ENCODE assay signal across 17 mouse cellular contexts in the genomic region with DNA sequence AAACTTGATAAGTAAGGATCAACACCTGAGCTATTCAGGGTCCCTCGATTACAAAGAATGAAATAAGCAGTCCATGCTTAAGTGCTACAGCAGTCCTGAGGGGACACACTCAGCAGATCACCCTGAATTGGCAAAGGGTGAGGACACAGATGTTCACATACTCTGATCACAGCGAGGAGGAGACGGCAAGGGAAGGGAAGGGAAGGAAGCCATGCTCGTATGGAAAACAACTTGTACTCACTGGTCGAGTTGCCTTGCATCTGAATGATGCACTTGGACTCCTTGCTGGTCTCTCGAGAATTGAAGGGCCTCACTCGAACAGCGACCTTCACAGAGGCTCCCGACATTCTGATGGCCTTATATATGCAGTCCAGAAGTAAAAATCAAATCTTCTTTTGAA. TPM values are rescaled to one million over a fixed set of nuclear protein-coding genes. Genes with fewer than 3 reads are reported as not detected.
A peak's percentile ranks its signal among the peaks of the same experiment; 100 is the strongest.
DNase-seq lines count a peak whose midpoint lies in the region; ATAC-seq and TF ChIP-seq lines count a peak whose summit lies in the region.
"Had no signal": no experiment of that assay in that cellular context is flagged by ENCODE, and none has a peak within 500 bp of the region (broad histone marks: within the 10 kb centered on the region; RNA-seq: fewer than 3 reads in every experiment).

No protein-coding gene starts in this region.

- no peak overlapping the region for H3K4me3 ChIP-seq in heart, postnatal 0 days (ENCODE audit: low read depth, low read length)
- H3K4me3 ChIP-seq: embryonic facial prominence, embryonic 10.5 days; forebrain, embryonic 13.5 days; hindbrain, embryonic 13.5 days had no signal

- H3K36me3 ChIP-seq in heart, postnatal 0 days (replicated peaks; ENCODE audit: control insufficient read depth, insufficient read depth, low read length) = peaks cover 14% of the 10 kb centered on the region

- H3K4me1 ChIP-seq in heart, postnatal 0 days (ENCODE audit: control insufficient read depth, insufficient read depth) = peaks cover 16% of the 10 kb centered on the region; the same call in 1 of the 2 replicates

- 45% methylated on average over 9 of the region's 9 CpGs for WGBS in heart, postnatal 0 days

- no peaks in the 10 kb centered on the region for H3K27me3 ChIP-seq in heart, postnatal 0 days (ENCODE audit: control insufficient read depth, insufficient read depth, low read length)
- H3K27me3 ChIP-seq: forebrain, embryonic 13.5 days; hindbrain, embryonic 13.5 days had no signal

- no peaks in the 10 kb centered on the region for H3K9me3 ChIP-seq in heart, postnatal 0 days (replicated peaks; ENCODE audit: control insufficient read depth, low read length)
- H3K9me3 ChIP-seq: embryonic facial prominence, embryonic 10.5 days; forebrain, embryonic 13.5 days; G1E; hindbrain, embryonic 13.5 days had no signal

- no peak overlapping the region for H3K4me2 ChIP-seq in heart, postnatal 0 days (ENCODE audit: low read depth, low read length)
- H3K4me2 ChIP-seq: forebrain, embryonic 13.5 days; hindbrain, embryonic 13.5 days had no signal

- intact Hi-C loops in heart, postnatal 36 days (cut with DNase I) = no loop called here

- H3K9ac ChIP-seq in heart, postnatal 0 days (replicated peaks; ENCODE audit: low read depth, low read length) = no peak overlapping the region
- H3K9ac ChIP-seq: forebrain, embryonic 13.5 days; forebrain, postnatal 0 days; hindbrain, embryonic 13.5 days had no signal

- peak; percentile 2 for DNase-seq in cerebellum, adult 11-12 months
- DNase-seq in cerebellum, adult 11 months = no peak
- DNase-seq in heart, adult 11 months = peak; percentile 95
- DNase-seq in heart, postnatal 4 days = no peak
- DNase-seq in heart, postnatal 0 days (ENCODE audit: low spot score) = peak; percentile 20
- DNase-seq in heart, postnatal 36 days = no peak
- DNase-seq: cerebellum, adult 8-10 months; forebrain, postnatal 0 days; gastrocnemius, postnatal 25 days; kidney, adult 11 months; kidney, adult 9 months had no signal

- TF ChIP-seq EP300 in heart, postnatal 0 days (IDR thresholded peaks at IDR 0.05; ENCODE audit: low read depth) = no peak

- no peak for ATAC-seq in heart, postnatal 0 days (ENCODE audit: insufficient read depth, low read depth)
- ATAC-seq: forebrain, embryonic 13.5 days; forebrain, postnatal 0 days; hindbrain, postnatal 0 days had no signal

- no peak for TF ChIP-seq CTCF in heart, postnatal 0 days (IDR thresholded peaks at IDR 0.05; ENCODE audit: low read depth)

- peak overlapping the region; percentile 2; the same call in 1 of the 2 replicates for H3K27ac ChIP-seq in heart, postnatal 0 days (ENCODE audit: low read depth)
- H3K27ac ChIP-seq: embryonic facial prominence, embryonic 10.5 days; forebrain, embryonic 13.5 days; hindbrain, embryonic 13.5 days; hindbrain, postnatal 0 days; kidney, postnatal 0 days had no signal

RNA-seq across cellular contexts. Expression of a gene that starts 16.4 kb away (rescaled TPM):
- 100 to 1,000 TPM; 139 to 143 TPM for total RNA-seq in heart, postnatal 4 days (2021)
- total RNA-seq in heart, postnatal 0 days (2014; rRNA removed; ENCODE audit: low replicate concordance) = 62.9 and 63.3 TPM in 2 replicates
- 44.2 and 45.0 TPM in 2 replicates for polyA plus RNA-seq in heart, postnatal 0 days (2015; fragmentation: Nextera tagmentation; extraction: Ambion mirVana)
- 100 to 1,000 TPM; 148 to 157 TPM for total RNA-seq in heart, postnatal 36 days (2021)

Comparison
In these comparisons a context has a peak if more than half of its experiments do, and no peak if none do; other contexts are left out.
1. DNase-seq: peak in cerebellum, adult 11-12 months (single experiment), heart, adult 11 months (single experiment) and heart, postnatal 0 days (single experiment); none in cerebellum, adult 11 months (single experiment), heart, postnatal 4 days (single experiment) and heart, postnatal 36 days (0 of 2).